Mouse (Mus musculus): ENCODE results near the gene Sgms1.
"Not testable (repeated sequence)": the region's sequence is repeated elsewhere in the genome, so short reads cannot be mapped to it uniquely, and the experiment has no call there.

Gene Sgms1

GRCm38 (mm10) chr19:32381511-32381961, 8.0 kb downstream of the Sgms1 start:
- DNase-seq, result no peak

GRCm38 (mm10) chr19:32380748-32381147, 8.8 kb downstream of the Sgms1 start:
- no peak for DNase-seq

DNA sequence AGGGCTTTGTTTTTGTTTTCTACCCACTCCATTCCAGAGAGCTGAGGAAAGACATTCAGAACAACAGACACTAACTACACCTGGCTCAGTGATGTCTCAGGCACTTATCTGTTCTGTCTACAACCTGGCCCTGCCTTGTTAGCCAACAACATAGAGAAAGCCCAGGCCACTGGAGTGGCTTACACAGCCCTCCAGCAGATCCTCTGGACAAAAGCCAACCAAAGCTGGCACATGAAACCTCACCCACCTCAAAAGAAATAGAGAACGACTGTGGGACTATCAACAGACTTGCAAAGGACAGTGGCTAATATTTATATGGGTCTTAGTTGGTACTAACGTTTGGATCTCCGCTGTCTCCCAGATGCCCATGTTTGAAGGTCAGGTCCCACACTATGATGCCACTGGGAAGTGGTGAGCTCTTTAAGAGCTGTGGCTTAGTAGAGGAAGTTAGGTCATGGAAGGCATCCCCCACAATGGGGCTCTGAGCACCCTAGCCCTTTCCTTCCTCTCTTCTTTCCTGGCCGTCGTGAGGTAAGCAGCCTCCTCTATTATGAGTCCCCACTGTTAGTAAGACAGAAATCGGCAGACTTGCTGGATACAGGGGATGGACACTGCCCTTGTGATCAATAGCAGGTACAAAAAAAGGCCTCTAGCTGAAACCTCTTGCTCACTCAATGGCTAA, 10.1 kb downstream of the Sgms1 start:
- no peak for DNase-seq

GRCm38 (mm10) chr19:32378581-32378980, 10.9 kb downstream of the Sgms1 start:
- no peak for DNase-seq

- no peak for DNase-seq
These were observed 11.7 kb downstream of the Sgms1 start for GRCm38 (mm10) chr19:32377701-32378325.

GRCm38 (mm10) chr19:32376886-32377535, 12.5 kb downstream of the Sgms1 start:
- DNase-seq, result peak; percentile 57

DNA sequence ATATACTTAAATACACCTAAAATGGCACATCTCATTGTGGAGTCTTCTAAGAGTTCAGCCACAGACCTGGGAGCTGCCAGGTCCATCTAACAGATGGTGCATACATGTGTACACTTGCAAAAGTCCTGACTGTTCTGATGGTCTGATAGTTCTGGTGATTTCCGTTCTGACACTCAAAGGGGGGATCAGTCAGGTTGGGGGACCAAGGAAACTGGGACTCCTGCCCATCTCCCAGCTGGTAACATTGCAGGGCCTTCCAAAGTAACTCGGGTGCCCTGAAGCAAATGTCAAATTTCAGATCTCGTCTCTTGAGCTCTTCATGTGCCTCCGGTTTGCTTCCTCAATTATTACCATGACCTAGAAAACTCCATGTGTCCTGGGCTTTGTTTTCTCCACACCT, 13.5 kb downstream of the Sgms1 start:
- DNase-seq, result peak; percentile 65

- no peak for DNase-seq
These were observed 14.0 kb downstream of the Sgms1 start for GRCm38 (mm10) chr19:32375473-32375985.

DNA sequence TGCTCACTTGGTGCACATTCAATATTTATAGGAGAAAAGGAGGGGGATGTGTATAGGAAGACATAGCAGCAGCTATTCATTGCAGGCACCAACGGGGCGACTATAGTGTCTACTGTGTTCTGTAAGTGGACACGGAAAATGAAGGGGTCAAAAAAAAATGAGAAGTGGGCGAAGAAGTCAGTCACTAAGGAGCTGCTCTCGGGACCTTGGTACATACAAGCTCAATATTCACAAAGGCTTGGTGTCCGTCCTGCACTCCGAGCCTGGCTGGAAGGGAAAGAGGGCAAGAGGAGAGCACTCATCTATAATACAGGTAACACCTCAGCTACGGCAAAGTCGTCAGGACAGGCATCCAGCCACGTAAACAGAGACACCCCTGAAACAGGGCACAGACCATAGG, 14.8 kb downstream of the Sgms1 start:
- no peak for DNase-seq

DNA sequence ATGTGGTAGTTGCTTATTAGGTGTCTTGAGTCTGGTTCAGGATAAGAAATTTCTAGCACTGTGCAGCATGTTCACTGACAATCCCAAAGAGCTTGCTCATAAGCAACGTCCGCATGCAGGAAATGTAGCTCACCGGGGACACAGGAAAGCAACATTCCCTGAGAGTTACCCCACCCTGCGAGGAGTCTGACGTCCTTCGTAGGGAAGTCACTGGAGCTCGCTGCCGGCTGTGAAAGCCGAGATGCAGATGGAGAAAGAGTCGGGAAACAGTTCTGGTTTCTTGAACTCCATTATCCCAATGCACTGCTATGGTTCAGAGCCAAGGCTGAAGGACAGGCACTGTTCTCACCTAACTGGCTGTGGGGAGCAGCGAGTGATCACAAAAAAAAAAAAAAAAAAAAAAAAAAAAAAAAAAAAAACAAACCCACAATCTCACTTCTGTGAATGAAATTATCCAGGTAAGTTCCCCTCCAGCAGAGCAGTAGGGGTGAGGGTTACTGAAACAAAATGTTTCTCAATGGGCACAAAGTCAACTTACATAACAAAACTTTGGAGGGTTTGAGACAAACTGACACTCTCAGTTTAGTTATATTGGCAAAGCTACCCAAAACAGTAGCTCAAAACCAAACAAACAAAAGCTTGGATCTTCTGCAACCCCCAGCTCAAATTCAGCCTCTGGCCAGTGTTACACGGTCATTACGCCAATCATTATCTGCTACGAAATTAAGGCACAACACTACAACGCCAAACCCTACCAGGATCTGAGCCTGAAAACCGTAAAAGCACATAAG, 15.5 kb downstream of the Sgms1 start:
- DNase-seq, result peak; percentile 61

DNA sequence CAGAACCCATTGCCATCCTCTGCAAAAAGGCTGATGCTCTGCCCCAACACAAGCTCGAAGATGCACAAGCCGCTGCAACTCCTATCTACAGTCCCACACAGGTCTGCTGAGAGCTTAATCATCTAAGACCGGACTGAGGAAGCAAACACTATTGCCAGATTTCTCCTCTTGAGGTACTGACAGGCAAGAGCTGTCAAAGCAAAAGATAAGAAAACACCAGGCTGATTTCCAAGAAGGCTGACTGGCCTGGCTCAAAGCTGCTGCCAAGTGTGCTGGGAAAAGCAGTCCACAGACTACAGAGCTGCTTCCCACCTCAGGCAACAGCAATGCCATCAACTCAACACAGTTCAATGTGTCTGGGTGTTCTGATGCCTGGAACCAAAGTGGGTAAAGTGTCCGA, 17.1 kb downstream of the Sgms1 start:
- DNase-seq, result peak; percentile 52

DNA sequence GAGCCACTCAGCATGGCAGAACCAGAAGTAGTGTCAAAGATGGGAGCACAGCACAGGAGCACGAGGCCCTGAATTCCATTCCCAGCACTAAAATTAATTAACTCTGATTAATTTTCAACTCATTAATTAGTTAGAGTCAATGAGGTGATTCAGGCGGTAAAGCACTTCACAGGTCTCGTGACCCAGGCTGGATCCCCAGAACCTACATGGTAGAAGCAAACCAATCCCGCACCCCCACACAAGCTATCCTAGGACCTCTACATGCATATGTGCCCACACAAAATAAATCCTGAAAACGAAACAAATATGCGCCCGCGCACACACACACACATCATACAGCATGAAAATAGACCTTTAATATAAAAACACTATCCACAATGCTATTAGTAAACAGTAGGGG, 22.2 kb downstream of the Sgms1 start:
- no peak for DNase-seq

- no peak for DNase-seq
These were observed 23.1 kb downstream of the Sgms1 start for GRCm38 (mm10) chr19:32366406-32366805.

- peak; percentile 42 for DNase-seq
These were observed 24.4 kb downstream of the Sgms1 start for GRCm38 (mm10) chr19:32365111-32365510.

- no peak for DNase-seq
These were observed 25.9 kb downstream of the Sgms1 start for GRCm38 (mm10) chr19:32363587-32363986.

DNA sequence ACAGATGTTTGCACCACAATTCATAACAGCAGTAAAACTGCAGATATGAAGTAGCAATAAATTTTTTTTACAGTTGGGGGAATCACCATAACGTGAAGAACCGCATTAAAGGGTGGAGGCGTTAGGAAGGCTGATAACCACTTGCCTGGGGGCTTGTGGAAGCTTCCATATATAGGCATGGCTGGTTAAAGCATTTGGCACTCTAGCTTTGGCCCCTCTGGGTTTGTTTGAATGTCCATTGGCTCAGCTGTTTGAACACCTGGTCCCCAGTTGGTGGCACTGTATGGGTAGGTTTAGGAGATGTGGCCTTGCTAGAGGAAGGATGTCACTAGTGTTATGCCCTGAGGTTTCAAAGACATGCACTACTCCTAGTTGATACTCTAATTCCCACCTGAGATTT, 27.0 kb downstream of the Sgms1 start:
- DNase-seq, result no peak

DNA sequence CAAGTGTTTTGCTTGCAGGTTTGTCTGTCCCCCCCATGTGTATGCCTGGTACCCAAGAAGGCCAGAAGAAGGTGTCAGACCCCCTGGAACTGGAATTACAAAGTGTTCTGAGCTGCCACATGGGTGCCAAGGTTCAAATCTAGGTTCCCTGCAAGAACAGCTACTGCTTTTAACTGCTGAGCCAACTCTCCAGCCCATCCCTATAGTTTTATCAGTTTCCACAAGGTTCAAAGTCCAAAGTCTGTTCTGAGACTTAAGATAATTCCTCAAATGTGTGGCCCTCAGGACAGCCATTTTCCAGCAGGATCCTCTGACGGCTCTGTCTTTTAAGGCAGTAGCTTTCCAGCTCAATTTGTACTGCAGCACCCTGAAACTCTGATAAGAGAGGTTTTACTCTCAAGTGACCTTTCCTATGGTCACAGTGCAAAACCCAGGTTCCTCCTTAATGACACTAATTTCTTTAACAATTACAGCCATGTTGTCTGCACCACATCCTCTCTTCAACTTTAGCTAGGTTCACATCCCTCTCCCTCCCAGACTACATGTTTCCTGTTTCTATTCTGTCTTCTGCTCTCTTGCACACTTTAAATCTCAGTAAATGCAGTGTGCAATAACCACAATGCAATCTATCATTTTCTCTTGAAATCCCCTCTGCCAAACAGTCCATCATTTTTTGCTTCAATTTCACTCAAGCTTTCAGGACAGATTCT, 28.4 kb downstream of the Sgms1 start:
- DNase-seq, result no peak

- DNase-seq, result no peak
These were observed 29.0 kb downstream of the Sgms1 start for GRCm38 (mm10) chr19:32360546-32360945.

GRCm38 (mm10) chr19:32358699-32359517, 30.6 kb downstream of the Sgms1 start:
- peak; percentile 23 for DNase-seq

GRCm38 (mm10) chr19:32358011-32358410, 31.5 kb downstream of the Sgms1 start:
- not testable (repeated sequence) for DNase-seq

DNA sequence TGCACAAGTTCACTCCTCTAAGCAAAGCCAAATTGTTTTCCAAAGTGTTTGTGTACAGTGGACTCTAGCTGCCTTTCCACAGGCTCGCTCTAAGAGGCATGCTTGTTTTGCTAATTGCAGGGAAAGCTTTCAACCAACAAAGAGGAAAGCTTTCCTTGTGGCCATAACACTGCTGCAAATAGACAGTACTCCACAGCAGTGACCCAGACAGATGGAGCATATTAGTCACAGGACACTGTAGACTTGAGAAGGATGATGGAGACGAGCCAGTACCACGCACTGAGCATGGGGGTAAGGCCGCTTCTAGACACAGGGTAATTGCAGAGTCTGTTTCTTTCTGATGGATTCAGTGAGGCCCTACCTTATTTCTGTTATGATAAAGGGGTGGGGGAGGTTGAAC, 33.3 kb downstream of the Sgms1 start:
- DNase-seq, result peak; percentile 75

DNA sequence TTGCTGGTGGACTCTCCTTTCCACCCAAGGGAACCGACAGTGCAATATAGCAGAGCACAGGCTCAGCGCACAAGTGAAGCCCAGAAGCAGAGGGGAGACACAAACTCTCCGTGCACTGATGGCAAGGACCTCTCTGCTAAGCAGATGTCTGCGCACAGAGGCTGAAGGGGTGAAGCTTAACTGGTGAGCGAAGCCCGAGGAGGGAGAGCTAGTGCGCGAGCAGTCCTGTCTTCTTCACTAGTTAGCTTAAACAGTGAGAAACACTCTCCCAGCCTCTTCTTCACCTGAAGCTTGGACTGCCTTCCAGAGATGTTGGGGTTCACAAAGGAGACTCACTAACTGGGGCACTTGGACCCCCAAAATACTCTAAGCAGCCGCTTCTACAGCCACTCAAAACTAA, 36.1 kb downstream of the Sgms1 start:
- DNase-seq, result no peak

Measured in lung, postnatal 10 days (tissue).